Mouse (Mus musculus) naive thymus-derived CD4-positive, alpha-beta T cell, adult 2 months (primary cell): Measurements from ENCODE around the gene Selenos.

Experiments used
- DNase-seq: peaks from one replicate; pipeline ENCODE4 v3.0.0-alpha.2; 2011; ENCODE audit warnings: low read depth

The Selenos gene

DNA sequence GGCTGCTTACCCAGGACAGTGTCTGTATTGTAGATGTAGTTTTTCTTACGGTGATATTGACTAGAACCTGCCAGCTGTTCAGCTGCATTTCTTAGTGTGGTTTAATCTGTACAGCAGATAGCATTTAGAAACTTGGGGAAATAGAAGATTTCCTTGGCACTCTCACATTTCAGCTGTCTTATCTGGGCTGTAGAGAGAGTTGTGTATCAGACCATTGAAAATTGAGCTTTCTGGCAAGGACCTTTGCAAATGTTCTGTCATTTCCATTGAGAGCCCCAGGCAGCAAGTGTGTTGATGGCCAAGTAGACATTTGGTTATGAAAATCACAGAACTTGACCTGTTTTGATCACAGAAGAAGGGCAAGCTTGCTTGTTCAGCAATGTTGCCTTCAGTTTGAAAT, 40.7 kb downstream of the Selenos start:
- DNase-seq, result no peak

DNA sequence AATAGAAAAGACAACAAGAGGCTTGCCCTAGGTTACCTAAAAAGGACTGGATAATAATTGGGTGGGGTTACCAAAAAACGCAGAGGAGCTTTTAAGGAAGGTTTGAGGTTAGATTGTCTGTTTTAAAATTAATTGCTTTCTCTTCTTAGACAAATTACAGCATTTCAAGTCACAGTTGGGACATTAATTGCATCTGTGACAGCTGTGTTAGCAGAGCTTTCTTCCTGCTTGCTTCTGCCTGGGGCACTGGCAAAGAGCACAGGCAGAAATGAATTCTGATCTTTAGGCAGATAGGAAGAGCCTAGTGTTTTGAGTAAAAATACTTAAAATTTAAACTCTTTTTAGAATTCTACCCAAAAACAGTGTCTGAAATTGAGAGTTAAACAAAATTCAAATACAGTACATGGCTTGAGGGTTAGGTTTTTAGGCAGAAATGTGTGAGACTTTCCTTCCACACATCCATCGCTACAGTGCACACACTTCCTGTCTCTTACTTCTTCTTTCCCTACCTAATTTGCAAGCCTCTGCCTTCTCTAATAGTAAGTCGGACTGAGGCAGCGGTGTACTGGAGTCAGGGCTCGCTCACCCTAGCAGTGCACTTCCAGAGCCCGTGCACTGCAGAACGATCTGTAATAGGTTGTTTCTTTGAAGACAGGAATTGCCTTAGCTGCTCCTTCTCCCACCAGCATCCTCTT, 41.4 kb downstream of the Selenos start:
- DNase-seq, result peak; percentile 19

DNA sequence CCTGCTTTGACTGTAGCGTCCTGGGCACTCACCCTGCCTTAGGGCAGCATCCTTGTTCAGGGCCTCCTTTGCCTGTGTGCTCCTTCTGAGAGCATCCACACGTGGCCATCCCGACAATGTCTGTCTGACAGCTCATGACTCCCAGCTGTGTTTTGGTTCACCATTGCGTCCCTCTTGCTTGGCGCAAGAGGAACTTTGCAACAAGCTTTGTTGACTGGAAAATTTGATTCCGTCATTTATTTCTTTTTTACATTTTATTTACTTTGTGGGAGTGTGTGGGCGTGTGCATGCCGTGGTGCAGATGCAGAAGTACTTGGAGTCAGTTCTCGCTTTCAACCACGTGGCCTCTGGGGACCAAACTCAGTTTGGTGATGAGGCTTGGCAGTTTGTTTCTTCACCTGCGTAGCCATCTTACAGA, 45.1 kb downstream of the Selenos start:
- no peak for DNase-seq

DNA sequence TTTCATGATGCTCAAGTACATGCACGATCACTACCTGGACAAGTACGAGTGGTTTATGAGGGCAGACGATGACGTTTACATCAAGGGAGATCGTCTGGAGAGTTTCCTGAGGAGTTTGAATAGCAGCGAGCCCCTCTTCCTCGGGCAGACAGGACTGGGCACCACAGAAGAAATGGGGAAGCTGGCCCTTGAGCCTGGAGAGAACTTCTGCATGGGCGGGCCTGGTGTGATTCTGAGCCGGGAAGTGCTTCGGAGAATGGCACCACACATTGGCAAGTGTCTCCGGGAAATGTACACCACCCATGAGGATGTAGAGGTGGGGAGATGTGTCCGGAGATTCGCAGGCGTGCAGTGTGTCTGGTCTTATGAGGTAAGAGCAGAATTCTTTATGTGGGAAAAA, 45.9 kb downstream of the Selenos start:
- no peak for DNase-seq

DNA sequence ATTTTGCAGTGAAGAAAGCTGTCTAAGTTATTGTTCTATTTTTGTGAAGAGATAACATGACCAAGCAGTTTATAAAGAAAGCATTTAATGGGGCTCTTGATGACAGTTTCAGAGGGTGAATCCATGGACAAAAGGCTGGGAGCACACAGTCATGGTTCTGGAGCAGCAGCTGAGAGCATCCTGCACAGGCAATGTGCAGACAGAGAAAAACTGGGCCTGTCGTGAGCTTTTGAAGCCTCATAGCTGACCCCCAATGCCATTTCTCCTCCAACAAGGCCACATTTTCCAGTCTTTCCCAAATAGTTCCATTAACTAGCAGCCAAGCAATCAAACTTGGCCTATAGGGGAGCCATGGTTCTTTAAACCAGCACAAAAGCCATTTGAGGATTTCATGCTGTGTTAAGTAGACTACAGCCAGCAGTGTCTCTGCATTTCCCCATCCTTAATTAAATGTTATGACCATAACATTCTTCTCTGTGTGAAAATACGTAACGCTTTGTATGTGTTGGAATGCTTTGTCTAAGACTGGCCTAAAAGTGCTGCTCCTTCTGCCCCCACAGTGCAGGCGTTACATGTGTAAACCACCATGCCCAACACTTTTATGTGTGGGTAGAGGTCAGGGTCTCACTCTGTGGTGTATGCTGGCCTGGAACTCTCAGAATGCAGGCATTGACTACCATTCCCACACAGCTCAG, 48.6 kb downstream of the Selenos start:
- no peak for DNase-seq

DNA sequence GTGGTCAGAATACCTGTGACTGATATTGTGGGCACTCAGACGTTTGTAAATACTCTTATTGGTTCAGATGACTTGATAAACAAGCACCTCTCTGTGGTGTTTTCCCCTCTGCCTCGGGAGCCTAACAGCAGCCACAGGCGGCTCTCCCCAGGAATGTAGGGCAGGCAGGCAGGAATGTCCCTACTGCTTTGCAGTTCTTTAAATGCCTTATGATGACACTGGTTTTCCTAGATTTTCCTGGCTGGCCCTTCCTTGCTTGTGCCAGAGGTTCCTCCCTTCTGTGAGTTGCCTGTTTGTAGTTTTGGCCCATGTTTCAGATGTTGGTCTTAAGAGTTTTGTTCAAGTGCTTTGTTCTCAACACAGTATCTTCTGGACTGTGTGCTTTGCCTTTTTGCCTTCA, 49.4 kb downstream of the Selenos start:
- no peak for DNase-seq

DNA sequence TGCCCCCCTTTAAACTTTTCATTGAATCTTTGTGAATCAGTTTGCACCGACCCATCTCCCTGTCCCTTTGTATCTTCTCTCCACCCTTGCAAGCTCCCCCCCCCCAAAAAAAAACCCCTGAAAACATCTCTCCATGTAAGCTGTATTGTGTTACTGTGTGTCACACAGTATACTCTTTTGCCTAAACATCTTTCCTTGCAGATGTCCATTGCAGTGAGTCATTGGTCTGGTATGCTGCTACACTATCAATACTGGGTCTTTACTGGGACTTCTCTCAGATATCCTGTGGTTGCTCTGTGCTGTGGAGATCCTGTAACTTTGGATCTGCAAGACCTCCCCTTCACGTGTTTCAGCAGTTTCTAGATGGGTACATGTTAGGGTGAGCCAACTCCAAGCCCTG, 50.8 kb downstream of the Selenos start:
- no peak for DNase-seq

DNA sequence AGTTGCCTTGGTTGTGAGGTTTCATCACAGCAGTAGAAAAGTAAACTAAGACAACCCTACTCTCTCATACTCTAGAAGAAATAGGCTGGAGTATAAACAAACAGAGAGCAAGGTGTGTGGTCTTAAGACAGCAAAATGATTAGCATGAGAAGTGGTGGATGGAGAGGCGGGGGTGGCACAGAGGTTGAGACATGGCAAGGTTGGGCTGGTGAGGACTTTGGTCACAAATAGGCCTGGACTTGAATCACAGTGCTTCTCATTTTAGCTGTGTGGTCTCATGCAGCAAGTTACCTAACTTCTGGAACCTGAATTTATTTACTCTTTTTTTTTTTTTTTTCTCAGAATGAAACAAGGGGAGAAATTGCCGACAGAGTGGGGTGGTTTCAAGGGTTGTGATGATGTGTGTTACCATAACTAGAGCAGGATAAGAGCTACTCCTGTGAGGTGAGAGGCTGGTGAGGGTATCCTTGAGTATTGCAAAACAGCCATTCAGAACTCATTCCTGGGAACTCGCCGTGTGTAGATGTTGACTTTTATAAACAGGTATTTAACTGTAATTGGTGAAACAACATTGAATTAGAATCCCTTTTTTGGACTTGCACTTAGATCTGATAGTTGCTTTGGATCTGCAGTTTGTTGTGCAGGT, 52.5 kb downstream of the Selenos start:
- no peak for DNase-seq

DNA sequence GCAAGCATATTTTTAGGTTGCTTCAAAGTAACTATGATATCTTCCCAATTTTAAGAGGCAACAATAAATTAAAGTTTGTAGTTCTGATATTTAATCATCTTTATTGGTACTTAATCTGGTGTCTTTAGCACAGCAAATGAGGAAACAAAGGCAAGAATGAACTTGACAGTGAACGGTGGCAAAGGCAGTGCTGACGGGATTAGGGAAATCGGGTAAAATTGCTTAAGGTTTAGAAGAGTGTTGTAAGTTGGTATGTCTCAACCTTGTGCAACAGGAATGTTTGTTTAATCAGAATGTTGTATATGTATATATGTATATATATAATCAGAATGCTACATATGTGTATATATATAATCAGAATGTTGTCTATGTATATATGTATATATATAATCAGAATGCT, 54.7 kb downstream of the Selenos start:
- DNase-seq, result no peak

DNA sequence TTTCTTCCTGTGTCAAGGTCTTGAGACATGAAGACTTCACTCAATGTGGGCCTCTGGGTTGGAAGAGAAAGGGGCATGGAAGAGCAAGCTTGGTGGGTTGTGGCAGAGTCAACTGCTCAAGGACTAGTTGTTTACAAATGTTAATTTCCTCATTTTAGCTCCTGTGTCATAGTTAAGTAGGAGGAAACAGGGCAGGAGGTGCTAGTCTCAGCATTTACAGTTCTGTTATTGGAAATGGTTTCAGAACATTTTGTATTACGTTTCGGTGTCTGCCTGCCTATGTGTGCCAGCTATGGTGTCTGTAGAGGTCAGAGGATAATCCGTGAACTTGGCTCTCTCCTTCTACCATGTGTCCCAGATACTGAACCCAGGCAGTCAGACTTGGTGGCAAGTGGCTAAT, 56.2 kb downstream of the Selenos start:
- DNase-seq, result no peak

DNA sequence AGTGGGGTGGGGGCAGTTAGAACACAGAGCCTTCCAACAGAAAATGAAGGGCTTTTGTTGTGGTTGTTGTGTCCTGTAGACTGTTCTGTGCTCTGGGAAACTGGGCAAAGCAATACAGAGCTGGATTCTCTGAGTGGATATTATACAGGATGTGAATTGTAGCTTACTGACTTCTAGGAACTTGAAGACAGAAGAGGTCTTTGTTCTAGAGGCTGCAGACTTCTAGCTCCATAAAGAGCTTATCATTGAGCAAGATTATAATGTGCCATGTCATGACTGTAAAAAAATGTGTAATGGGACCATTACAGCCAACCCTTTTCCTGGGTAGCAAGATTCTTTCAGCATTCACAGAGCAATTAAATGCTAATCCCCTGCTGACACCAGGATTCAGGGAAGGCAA, 56.7 kb downstream of the Selenos start:
- no peak for DNase-seq

DNA sequence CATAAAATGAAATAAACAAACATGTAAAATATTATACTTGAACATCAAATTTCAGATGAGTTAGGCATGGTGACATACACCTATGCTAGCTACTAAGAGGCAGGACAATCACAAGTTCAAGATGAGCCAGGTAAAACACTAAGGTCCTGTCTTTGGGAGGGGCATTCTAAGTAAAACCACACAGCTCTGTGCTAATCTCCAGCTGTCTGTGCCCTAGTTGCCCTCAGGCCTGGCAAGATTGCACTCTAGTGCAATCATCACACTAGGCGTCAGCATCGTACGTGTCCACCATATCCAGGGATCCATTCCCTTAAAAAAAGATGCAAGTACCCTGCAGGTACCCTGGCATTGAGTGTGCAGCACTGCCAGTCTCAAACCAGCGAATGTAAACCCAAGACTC, 57.9 kb downstream of the Selenos start:
- DNase-seq, result no peak

DNA sequence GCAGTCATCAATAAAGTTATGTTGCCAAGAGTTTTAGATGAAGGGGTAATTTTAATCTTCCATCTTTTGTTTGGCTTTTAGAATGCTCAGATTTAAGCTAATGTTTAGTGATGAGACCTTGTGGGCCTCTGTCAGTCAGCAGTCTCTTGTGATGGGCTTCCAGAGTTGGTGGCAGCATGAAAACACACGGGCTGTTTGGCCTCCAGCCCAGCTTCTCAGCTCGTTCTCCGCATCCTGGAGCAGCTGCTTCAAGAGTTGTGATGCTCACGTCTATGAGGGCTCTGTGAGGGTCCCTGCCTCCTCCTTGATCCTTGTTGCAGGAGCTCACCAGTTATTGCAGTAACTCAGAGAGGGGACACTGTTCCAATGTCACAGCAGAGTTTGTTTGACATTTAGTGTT, 58.9 kb downstream of the Selenos start:
- no peak for DNase-seq

DNA sequence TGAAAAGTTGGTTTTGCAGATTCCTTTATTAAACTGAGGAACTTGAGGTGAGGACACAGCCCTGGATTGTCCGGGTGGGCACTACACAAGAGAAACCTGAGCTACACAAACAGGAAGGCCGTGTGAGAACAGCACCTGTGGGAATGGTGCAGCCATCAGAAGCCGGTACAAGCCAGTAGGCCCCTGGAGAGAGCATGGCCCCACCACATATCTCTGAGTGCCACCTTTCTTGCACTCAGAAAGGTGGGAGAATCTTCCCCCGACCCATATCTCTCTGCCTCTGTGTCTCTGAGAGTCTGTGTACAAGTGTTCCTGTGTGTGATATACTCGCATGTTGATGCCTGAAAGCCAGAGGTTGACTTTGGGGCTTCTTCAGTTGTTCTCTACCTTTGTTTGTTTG, 59.4 kb downstream of the Selenos start:
- DNase-seq, result no peak
